Mouse (Mus musculus): ENCODE measurements around the gene Rptor.

The Rptor gene

DNA sequence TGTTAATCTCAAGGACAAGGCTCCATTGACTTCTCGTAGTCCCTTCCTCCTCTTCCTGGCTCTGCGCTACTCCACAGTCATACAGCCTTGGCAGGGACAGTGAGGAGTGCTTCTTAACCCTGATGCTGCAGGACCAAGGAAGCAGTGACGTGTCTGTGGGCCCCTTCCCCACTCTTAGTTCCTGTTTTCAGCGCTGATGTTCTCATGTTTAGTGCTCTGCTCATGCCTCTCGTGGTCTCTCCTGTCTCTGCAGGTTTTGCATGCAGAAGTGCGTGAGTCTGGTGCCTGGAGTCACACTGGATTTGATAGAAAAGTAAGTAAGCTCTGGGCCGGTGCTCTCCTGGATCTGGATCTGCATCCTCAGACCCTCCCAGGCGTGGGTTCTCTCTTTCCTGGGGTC is 177.6 kb downstream of the Rptor start:
- DNase-seq (ENCODE audit: extremely low read depth, low read depth, low spot score): no peak

GRCm38 (mm10) chr11:119781165-119781564 is 178.5 kb downstream of the Rptor start:
- DNase-seq (ENCODE audit: extremely low read depth, low read depth, low spot score): no peak

GRCm38 (mm10) chr11:119781726-119782125 is 179.0 kb downstream of the Rptor start:
- DNase-seq (ENCODE audit: extremely low read depth, low read depth, low spot score): no peak

GRCm38 (mm10) chr11:119783653-119784052 is 180.9 kb downstream of the Rptor start:
- DNase-seq (ENCODE audit: extremely low read depth, low read depth, low spot score): no peak

DNA sequence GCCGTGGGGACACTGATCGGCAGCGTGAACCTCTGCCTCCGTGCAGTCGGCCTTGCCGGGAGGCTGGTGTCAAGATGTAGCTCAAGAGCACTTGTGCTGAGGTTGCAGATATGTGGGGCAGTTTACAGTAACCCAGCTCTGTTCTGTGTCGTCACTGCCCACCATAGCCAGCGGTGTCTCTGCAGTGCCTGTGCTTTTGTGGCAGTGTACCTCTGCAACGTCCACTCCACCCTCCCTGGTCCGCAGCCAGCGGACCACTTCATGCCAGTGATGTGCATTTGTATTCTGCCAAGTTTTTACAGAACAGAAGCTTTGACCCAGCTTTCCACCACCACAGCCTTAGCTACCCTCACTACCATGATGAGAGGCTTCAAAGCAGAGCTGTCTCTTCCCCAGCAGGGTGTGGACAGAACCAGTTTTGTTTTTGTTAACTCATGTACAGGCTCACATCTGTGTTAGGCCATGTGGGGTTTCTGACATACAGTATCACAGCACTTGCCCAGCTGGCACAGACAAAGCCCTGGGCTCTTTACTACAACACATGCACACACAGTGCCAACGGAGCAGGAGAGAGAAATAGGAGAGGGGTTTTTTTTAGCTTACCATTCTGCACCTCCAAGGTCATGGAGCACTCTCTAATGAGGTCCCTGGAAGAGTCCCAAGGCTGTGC is 182.1 kb downstream of the Rptor start:
- no peak for DNase-seq (ENCODE audit: extremely low read depth, low read depth, low spot score)

DNA sequence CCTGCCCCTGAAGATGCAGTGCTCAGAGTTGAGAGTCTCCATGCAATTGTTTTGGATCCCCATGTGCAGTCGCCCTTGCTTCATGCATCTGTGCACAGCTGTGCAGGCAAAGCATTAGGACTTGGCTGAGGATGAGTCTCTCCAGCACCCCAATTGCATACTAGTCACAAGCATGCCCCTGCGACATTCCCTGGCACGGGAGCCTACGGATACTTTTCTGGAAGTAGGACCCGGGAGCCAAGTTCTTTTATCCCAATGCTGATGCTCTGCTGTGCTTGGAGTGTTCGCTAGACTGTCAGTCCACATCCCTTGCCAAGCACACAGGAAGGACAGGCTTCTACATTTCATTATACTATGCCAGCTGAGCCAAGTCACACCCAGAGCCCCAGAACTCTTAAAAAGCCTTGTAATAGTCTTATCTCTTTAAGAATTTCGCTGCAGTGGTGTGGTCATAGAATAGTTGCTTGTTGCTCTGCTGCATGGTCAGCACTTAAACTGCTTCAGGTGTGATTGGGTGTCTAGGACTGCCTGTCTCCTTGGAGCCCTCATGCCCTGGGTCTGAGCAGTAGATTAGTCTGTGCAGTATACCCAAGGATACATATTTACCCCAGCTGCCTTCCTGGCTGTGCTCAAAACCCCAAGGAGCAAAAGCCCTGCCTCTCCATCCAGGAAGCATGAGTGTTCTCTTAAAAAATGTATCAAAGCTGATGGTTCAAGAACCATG is 183.1 kb downstream of the Rptor start:
- DNase-seq (ENCODE audit: extremely low read depth, low read depth, low spot score): no peak

GRCm38 (mm10) chr11:119786385-119786880 is 183.7 kb downstream of the Rptor start:
- DNase-seq (ENCODE audit: extremely low read depth, low read depth, low spot score): no peak

GRCm38 (mm10) chr11:119788488-119788887 is 185.8 kb downstream of the Rptor start:
- DNase-seq (ENCODE audit: extremely low read depth, low read depth, low spot score): no peak

DNA sequence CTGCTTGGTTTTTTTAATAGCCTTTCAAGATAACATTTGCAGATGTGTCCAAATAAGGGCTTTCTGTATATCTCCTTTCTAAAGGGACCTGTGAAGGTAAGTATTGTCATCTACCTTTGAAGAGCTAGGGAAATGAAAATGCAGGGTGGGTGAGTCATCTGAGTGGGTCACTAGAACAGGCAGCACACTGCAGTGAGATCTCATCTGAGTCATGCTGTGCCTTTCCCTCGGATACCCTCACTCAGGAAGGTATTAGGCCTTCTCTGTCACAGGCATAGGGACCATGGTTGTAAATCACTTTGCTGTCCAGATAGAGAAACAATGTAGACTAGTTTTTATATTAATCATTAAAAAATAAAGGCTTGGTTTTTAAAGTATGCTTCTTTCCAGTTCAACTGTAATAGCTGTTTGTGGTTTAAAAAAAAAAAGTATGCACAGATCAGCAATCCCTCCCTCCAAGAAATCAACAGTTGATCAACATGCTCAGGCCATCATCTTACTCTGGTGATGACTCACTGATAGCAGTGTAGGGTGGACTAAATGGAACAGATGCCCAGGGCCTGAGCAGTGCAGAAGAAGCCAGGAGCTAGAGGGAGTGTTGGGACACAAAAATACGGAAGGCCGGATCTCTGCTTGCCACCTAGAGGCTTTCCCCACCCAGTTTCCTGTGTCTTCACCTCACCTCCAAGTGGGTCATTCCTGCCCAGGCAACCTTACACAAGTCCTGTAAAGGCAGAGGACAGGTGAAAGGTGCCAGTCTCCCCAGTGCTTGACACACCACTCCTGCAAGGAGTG is 186.4 kb downstream of the Rptor start:
- no peak for DNase-seq (ENCODE audit: extremely low read depth, low read depth, low spot score)

GRCm38 (mm10) chr11:119791923-119792564 is 189.3 kb downstream of the Rptor start:
- no peak for DNase-seq (ENCODE audit: extremely low read depth, low read depth, low spot score)

GRCm38 (mm10) chr11:119793378-119793777 is 190.7 kb downstream of the Rptor start:
- no peak for DNase-seq (ENCODE audit: extremely low read depth, low read depth, low spot score)

- DNase-seq (ENCODE audit: extremely low read depth, low read depth, low spot score): no peak
Measured at GRCm38 (mm10) chr11:119794020-119794419, 191.3 kb downstream of the Rptor start.

- peak; percentile 71 for DNase-seq (ENCODE audit: extremely low read depth, low read depth, low spot score)
Measured at GRCm38 (mm10) chr11:119794671-119795070, 192.0 kb downstream of the Rptor start.

DNA sequence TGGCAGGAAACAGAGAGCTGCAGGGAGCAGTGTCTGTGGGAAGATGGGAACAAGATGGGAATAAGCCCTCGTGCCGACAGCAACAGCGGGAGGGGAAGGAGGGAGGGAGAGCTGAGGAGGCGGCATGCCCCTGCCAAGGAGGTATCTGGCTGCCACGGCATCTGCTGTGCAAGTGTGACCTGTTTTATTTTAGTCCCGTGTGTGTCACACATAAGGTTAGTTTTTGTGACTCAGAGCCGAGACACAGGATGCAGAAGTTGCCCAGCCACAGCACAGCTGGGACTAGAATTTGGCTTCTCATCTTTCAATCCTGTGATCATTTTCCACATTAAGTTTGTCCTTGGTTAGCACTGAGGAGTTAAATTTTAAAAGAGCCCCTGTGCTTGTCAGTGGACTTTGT is 193.7 kb downstream of the Rptor start:
- DNase-seq (ENCODE audit: extremely low read depth, low read depth, low spot score): no peak

DNA sequence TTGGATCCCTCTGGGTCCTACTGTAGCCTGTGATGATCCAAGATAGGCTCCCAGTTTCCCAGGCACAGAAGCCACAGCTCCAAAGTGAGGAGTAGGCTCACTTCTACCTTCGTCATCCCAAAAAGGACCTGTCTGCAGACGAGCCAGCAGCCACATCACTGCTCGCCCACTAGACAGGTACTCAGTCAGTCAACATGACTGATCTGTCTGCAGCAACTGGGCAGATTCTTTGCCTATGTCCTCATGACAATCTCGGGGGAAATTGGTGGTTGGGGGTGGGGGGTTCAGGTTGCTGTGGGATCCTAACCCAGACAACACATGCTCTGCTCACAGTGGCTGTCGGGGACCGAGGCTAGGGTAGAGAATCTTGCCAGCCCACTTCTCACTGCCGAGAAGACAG is 194.1 kb downstream of the Rptor start:
- DNase-seq (ENCODE audit: extremely low read depth, low read depth, low spot score): no peak

GRCm38 (mm10) chr11:119799536-119799935 is 196.8 kb downstream of the Rptor start:
- DNase-seq (ENCODE audit: extremely low read depth, low read depth, low spot score): no peak

- DNase-seq (ENCODE audit: extremely low read depth, low read depth, low spot score): no peak
Measured at GRCm38 (mm10) chr11:119801855-119802254, 199.2 kb downstream of the Rptor start.

DNA sequence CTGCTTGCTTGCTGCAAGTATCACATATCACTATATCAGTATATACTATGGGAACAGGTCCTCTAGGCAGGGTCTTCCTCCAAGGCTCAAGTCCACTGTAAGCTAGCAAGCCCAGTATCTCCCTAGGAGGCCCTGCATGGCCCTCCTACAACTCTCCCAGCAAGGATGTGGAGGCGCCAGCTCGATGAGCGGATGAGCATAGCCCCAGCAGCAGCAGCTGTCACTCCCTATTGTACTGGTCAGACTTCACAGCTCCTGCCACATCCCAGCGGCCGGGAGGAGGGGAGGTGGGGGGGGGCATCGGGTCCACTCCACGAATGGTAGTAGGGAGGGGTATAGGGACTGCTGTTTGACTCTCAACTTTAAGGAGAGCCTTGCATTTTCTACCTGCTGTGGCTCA is 200.2 kb downstream of the Rptor start:
- DNase-seq (ENCODE audit: extremely low read depth, low read depth, low spot score): no peak

DNA sequence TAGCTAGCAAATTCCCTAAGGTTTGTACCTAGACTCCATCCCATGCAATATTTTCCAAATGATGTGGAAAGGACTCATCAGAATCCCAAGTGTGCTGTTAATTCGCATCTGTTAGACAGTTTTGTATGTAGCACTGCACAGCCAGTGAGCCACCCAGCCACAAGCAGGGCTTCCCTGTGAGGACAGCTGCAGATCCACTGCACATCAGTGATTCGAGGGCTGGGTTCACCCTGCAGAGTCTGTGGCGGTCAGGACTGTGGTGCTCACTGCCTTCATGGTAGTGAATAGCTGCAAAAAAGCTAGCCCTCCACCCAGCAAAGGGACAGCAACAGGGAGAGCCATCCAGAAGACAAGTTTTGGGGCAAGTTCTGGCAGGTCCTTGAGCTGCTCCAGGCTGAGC is 201.7 kb downstream of the Rptor start:
- no peak for DNase-seq (ENCODE audit: extremely low read depth, low read depth, low spot score)

GRCm38 (mm10) chr11:119805112-119805750 is 202.5 kb downstream of the Rptor start:
- no peak for DNase-seq (ENCODE audit: extremely low read depth, low read depth, low spot score)

- DNase-seq (ENCODE audit: extremely low read depth, low read depth, low spot score): no peak
Measured at GRCm38 (mm10) chr11:119806539-119806938, 203.8 kb downstream of the Rptor start.

Data from fat pad, adult 2 months (tissue).